ENCODE assay signal across 13 mouse cellular contexts in genomic region chr8:117177236-117177635, GRCm38 (mm10).
"Had no signal": no experiment of that assay in that cellular context is flagged by ENCODE, and none has a peak within 500 bp of the region (broad histone marks: within the 10 kb centered on the region; RNA-seq: fewer than 3 reads in every experiment).

No protein-coding gene starts in this region.

- H3K27ac ChIP-seq: layer of hippocampus, adult 2 months; limb, embryonic 10.5 days; limb, embryonic 13.5 days; liver, embryonic 12.5 days; liver, embryonic 15.5 days had no signal

- H3K27me3 ChIP-seq: limb, embryonic 13.5 days; liver, embryonic 12.5 days; liver, embryonic 15.5 days had no signal

- H3K36me3 ChIP-seq: liver, embryonic 15.5 days had no signal

- H3K4me3 ChIP-seq: layer of hippocampus, adult 2 months; limb, embryonic 10.5 days; limb, embryonic 13.5 days; liver, embryonic 12.5 days; liver, embryonic 15.5 days had no signal

- H3K4me1 ChIP-seq: limb, embryonic 10.5 days had no signal

- DNase-seq: kidney, adult 9 months; kidney, postnatal 14 days; kidney, postnatal 4 days; layer of hippocampus, adult 9-11 months; liver; midbrain, embryonic 14.5 days; thymus, adult 2 months; thymus, postnatal 25 days had no signal
